Mouse (Mus musculus) brain, adult 2 months (tissue): ENCODE results near the gene Pdlim4.

ENCODE experiments used
- DNase-seq: peaks from one replicate; pipeline ENCODE4 v3.0.0; 2011; ENCODE audit warnings: low read depth, low spot score

Gene Pdlim4

GRCm38 (mm10) chr11:54068520-54069371 lies at the start of gene Pdlim4:
TSS of gene Pdlim4 (minus strand) at chr11:54069014.
- DNase-seq: no peak

DNA sequence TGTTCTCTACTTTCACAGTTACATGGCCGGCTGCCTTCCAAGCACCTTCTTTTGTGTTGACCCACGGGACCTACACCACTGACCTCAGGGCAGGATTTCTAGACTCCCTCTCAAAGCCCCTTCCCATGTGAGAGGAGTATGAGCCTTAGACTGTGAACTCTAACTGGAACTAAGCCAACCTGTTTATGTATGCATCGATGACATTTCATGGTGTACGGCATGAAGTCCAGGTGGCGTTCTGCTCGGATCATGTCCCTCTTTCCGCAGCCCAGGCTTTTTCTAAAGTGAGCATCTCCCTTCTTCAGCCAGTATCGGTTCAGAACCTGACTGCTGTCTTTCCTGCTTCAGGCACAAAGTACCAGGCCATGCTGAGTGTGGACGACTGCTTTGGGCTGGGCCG lies 48.3 kb upstream of the Pdlim4 start:
- DNase-seq: no peak

DNA sequence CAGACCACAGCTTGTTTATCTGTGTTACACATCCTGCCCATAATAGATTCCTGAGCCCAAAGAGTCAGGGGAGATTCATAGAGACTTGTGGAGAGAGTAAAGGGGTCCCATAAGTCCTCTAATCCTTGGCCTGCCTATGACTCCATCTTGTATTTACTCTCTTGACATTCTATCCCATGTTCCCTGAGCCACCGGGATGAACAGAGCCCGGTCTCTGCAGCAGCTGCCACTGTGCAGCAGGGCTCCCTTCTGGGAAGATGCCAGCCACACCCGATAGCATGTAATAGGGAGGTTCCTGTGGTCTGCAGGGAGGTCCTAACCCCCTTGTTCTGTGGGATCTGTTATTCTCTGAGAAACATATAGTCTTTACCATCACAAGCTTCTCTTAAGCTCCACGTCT lies 47.6 kb upstream of the Pdlim4 start:
- DNase-seq: no peak

- no peak for DNase-seq
These were observed 47.1 kb upstream of the Pdlim4 start for GRCm38 (mm10) chr11:54115911-54116310.

- no peak for DNase-seq
These were observed 46.5 kb upstream of the Pdlim4 start for GRCm38 (mm10) chr11:54115301-54115700.

DNA sequence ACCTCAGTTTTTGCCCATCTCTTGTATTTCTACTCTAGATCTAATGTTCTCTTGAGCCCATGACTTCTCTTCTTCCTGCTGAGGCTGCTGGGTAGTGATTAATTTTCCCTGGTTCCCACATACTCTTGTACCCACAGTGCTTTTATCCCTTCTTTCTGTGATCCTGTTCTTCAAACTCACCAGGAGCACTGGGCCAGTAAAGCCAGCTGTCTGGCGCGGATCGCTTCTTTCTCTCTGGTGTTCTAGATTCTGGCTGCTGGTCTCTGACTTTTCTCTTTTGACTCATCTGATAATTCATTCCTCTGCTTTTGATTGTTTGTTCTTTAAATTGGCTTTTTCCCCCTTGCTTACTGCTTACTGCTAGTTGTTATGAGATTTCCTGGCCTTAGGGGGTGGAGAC lies 45.9 kb upstream of the Pdlim4 start:
- no peak for DNase-seq

GRCm38 (mm10) chr11:54113352-54113751 lies 44.5 kb upstream of the Pdlim4 start:
- DNase-seq: no peak

DNA sequence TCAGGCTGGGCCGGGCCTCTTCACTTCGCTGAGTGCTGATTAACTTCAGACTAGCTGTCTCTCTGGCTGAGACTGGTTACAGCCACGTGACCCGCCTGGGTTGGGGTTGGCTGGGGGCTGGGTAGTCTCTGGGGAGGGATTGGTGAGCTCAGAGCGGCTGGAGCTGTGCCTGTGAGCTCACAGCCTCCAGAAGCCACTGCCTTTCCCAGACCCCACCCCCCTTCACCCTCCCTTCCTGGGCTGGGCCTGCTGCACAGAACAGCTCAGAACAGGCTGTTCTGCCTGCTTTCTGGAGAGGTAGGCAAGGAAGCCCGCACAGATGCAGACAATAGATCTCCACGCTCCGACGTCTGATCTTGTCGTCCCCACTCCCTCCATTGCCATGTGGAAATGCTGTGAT lies 44.1 kb upstream of the Pdlim4 start:
- peak; percentile 96 for DNase-seq

DNA sequence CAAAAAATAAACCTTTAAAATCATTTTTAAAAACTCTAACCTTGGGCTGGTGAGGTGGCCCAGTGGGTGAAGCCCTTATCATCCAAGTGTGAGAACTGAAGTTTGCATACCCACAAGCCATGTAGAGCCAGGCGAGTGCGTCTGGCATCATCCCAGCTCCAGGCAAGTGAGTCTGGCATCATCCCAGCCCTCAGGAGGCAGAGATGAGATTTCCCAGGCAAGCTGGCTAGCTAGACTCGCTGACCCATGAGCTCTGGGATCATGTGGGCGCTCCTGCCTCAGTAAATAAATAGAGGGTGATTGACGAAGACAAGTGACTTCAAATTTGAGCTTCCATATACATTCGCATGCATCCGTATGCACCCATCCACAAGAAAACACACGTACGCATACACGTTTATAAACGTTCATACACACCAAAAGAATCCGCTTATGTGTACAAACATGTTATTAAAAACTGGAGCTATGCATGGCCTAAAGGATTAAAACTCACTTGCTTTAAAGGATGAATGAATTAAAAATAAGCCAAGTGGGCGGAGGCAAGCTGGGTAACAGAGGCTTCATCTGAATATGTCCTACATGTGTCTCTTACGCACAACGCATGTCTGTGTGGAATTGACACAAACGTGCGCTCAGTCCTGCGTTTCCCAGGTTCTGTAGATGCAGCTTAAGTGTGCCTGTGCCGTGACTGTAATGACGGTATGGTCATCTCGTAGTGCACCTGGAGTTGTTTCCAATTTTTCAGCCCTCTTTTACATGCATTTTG lies 43.3 kb upstream of the Pdlim4 start:
- peak; percentile 87 for DNase-seq

DNA sequence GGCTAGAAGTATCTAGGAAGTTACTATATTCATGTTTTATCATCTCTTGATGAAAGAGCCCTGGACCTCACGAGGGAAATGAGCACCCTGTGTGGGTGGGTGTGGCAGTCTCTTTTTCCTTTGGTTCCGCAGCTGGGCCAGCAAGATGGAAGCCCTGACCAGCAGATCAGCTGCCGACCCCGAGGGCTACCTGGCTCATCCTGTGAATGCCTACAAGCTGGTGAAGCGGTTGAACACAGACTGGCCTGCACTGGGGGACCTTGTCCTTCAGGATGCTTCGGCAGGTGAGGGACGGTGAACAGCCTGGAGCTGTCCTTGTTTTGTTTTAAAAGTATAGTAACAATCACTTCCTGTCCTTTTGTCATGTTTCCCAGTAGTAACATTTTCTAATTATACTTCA lies 42.5 kb upstream of the Pdlim4 start:
- no peak for DNase-seq

GRCm38 (mm10) chr11:54108894-54109293 lies 40.1 kb upstream of the Pdlim4 start:
- DNase-seq: peak; percentile 29

DNA sequence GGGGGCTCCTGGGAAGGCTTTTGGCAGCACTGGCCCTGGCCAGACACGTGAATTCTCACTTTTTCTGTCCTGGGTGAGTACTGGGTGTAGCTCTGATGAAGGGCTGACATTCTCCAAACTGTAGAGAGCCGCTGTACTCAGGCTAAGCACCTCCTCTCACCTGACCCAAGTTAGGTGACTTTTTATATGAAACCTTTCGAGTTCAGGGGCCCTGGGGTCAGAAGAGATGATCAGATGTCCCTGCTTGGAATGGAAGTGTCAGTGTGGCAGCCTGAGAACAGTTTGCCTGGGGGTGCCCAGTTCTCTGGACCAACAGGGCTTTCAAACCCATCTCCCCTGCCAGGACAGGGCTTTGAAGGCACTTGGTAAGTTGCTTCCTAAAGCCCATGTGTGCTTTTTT lies 39.3 kb upstream of the Pdlim4 start:
- no peak for DNase-seq

DNA sequence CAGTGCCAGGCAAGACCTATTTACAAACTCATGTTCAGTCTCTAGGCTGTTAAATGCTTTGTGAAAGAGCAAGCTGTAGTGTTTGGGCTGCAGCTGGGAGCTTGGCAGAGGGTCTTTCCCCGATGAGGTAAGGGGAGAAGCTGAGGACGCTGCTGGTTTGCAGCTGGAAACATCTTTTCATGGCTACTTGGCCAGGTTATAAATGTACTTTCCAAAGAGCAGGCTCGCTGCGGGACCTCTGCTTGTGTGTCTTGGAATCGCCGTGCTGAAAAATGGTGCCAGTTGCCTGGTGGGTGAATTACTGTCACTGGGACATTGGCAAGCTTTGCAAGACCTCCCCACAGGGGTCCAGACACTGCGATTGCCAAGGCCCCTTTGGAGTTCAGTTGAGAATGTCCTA lies 38.4 kb upstream of the Pdlim4 start:
- DNase-seq: peak; percentile 44

DNA sequence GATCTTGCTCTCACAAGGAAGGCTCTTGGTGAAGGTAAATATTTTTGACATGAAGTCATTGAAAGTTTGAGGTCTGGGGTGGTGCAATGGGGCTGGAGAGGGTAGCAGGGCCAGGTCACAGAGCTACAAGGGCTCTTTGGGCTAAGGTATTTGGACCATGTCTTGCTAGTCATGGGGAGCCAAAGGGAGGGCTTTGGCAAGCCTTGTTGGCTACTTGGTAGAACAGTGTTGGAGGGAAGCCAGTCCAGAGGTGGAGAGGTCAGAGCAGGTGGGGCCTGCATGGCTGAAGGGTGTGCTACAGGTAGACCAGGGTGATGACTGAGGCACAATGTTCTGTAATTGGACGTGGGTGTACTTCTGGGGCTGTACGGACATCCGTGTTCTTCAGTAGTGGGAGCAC lies 37.9 kb upstream of the Pdlim4 start:
- no peak for DNase-seq

GRCm38 (mm10) chr11:54105011-54105410 lies 36.2 kb upstream of the Pdlim4 start:
- DNase-seq: no peak

DNA sequence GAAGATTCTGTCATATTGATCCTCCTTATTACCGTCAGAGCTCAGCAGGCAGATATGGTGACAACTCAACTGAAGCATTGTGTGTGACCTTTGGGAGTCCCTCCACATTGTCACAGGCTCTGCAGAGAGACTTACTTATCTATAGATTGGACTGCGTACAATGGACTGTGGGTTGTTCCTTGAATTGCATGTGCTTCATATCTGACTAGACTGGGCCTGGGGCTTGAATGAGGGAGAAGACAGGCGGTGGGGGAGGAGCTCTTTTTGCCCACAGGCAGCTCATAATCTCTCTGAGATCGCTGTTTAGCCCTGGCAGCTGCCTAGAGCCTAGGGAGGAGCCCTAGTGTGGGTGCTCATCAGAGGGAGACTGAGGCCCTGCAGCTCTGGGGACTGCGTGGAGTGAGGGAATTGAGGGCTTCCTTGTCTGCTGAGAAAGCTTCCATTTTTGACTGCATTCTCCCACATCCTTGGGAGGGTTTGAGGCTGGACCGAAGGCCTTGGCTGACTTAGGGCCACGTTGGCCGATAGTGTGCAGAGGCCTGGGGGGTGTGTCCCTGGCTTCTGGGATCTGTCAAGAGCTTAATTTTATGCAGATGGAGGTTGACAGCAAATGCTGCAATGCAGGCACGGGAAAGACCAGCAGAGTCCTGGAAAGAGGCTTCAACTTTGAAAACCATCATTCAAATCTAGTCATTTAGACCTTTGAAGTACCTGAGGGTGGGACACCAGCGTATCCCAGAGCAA lies 34.1 kb upstream of the Pdlim4 start:
- no peak for DNase-seq

DNA sequence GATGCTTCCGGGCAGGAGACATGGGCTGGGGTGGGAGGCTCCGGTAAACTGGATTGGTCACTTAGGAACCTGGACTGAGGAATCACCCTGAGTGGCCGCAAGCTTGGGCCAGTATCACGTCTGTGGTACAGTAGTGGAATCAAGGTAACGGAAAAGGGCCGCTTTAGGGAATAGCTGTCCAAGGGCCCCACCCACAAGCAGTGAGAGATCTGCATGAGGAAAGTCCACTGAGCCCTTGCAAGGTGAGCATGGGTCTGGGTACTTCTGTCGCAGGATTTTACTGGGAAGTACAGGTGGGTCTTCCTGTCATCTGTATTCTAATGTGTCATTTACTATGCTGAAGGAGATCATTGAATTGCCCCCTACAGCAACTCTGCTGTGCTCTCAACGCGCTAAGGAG lies 32.9 kb upstream of the Pdlim4 start:
- DNase-seq: no peak

GRCm38 (mm10) chr11:54100692-54101591 lies 32.1 kb upstream of the Pdlim4 start:
- peak; percentile 81 for DNase-seq

DNA sequence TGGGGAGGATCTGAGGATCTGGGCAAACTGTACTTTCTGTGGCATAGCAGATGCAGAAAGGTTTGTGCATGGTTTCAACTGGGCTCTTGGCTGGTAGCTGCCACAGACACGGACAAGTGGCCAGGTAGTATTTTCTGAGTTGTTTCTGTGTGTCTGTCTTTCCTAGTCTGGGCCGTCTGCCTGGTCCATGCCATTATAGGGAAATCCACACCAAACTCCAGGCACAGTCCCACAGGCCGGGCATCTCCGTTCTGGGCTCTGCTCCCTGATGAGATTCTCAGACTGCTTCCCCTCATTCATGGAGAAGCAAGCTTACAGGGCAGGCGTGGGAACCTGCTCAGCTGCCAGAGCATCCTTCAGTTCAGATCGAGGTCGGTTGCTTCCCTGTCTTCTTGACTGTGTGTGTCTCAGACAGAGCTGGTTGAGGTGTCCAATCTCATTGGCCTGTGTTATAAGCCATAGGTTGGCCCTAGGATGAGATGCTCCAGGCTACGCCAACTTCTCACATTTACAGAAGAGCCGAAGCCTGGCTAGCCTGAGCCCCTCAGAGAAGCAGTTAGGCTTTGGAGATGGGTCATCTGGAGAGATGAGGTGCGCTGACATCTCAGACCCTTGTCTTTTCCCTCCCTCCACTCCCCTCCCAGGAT lies 31.4 kb upstream of the Pdlim4 start, which contains the start of gene P4ha2:
P4ha2 (plus strand) TSS at position 51 of the 647 bp plus-strand sequence.
- DNase-seq: peak; percentile 49

- DNase-seq: peak; percentile 76
These were observed 24.2 kb upstream of the Pdlim4 start for GRCm38 (mm10) chr11:54093000-54093399.

GRCm38 (mm10) chr11:54092188-54092587 lies 23.4 kb upstream of the Pdlim4 start:
- DNase-seq: no peak
